Mouse (Mus musculus): ENCODE data around the gene Umad1.

Gene Umad1

DNA sequence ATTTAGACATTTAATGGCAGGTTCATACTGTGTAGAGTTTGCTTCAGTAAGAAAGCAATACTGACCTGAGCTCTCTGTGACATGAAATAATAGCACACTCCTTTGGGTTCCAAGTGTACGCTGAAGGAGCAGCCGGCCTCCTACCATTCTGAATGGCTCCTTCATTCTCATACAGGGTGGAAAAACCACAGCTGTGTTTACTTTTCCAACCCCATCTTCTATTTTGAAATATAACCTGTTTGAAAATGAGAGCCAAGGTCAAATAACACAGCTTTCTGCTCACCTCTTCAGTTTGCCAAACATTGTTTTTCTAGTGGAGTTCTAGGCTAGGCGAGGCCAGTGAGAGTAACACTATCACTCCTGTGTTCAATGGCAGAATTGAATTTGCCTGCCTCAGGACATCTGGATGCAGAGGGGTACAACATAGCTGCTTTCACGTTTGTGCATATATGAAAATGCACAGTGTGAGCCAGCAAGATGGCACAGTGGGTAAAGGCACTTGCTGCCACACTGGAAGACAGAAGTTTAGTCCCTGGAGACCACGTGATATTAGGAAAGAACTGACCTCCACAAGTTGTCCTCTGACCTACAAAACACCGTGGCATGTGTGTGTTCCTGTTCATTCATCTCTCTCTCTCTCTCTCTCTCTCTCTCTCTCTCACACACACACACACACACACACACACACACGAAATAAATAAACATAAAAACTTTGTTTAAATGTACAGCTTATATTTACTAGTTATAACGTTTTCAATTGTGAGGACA is 157.9 kb downstream of the Umad1 start:
- no peak for DNase-seq (ENCODE audit: low spot score in 2 of 2)

DNA sequence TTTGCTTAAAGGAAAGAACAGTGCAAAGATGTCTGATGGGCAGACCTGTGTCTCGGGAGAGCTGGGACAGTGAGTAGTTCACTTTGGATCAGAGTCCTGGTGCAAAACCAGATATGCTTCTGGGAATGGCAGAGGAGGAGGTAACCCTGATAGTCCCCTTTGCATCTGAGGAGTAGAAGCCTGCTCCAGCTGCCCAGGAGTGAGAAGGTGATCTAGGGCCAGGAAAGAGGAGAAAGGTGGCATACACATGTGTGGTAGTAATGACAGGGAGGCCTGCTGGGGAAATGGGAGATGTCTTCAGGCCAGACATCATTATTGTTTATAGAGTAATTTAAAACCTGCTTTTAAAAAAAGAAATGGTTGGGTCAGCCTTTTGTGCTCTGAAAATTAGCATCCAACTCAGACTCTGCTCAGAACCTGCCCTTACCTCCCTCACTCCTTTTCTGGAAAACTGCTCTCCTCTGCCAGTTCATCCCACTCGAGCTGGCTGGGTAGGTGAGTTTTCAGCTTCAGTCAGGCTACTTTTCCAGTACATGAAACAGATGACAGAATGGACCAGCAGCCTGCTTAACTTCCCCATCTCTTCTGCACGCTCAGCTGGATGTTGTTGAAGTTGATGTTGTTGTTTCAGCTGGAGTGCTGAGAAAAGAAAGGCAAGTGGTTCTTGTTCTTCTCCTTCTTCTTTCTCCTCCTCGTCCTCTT is 160.5 kb downstream of the Umad1 start:
- DNase-seq (ENCODE audit: low spot score in 2 of 2) = no peak

DNA sequence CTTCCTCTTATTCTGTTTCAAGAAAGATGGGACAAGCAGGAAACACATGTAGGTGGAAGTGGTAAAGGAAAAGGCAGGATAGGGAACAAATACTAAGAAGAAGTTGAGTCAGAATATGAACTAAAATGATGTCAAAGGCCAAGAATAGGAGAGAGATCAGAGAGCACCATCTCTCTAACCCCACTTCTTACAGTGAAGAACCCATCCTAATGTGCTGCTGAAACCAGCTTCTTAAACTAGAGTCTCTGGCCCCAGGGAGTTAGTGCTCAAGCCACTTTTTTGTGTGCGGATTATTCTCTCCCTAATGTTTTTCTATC is 161.1 kb downstream of the Umad1 start:
- no peak for DNase-seq (ENCODE audit: low spot score in 2 of 2)

DNA sequence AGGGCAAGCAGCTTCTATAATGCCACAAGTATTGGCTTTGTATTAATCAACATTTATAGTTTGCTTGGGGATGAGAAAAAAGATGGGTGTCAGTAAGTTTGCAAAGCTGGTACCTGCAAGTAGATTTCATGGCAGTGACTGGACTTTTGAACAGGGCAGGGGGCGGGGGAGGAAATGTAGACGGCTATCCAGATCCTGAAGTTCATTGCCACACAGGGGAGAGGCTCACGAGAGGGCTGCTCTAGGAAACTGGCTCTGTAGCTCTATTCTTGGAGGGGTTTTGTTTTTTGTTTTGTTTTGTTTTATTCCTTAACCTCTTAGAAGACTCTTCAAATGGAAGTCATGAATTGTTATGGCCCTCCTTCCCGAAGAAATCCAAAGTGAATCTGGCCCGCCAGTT is 162.3 kb downstream of the Umad1 start:
- DNase-seq (ENCODE audit: low spot score in 2 of 2) = no peak

DNA sequence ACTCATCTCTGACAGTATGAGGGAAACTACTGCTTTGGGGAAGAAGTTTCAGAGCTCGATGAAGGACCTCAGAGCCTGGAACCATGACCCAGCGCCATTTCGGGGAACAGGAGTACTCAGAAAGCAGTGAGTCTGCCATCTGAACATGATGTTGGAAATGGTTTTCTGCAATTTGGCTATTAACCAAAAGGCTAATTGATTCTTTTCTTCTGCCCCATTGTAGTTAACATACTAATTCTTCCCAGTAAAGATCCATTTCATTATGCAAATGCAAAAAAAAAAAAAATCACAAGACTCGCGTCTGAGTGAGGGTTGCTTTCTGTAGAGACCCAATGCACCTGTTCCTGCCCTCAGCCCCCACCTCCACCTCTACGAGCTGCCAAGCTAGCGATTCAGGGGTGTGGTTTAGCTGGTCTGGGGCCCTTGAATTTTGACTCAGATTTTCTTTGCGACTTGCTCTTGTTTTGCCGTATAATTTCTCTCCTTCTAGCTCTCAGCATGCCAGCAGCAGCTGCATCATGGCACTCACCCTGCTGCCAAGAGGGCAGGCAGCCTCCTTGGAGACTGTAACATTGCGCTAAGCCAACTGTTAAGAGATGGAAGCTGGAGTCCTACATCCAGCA is 163.0 kb downstream of the Umad1 start:
- DNase-seq (ENCODE audit: low spot score in 2 of 2) = peak; percentile 21 to 39

DNA sequence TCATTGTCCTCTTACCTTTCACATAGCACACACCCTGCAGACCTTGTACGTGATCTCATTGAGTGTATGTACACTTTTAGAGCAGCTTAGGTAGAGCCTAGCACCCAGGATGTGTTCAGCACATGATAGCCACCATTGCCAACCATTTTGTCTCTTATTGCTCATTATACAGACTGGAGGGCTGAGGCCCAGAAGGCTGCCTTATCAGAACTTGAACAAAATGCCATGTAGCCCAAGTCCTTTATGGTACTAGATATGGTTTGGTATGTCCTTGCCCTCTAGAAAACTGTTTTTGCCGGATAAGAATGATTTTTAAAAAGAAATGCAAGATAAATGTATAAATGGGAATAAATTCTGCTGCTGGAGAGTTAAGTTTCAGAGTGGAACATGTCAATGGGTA is 164.1 kb downstream of the Umad1 start:
- DNase-seq (ENCODE audit: low spot score in 2 of 2) = no peak

DNA sequence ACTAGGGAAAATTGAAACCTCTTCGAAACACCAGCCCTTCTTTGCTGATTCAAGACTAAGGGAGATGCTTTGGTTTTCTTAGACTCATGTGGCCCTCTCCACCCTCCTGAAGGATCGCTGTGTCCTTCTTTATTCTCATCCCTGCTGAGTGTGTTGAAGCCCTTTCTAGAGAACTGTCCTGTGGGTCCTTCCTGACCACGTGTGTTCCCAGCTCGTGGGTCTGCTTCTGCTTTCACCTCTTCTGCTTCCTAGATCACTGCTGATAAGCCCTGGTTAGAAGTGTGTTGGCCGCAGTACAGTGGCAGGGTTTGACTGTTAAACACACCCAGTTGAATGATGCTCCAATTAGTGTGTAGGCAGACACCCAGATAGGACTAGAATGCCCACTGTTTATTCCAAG is 168.6 kb downstream of the Umad1 start:
- DNase-seq (ENCODE audit: low spot score in 2 of 2) = no peak

DNA sequence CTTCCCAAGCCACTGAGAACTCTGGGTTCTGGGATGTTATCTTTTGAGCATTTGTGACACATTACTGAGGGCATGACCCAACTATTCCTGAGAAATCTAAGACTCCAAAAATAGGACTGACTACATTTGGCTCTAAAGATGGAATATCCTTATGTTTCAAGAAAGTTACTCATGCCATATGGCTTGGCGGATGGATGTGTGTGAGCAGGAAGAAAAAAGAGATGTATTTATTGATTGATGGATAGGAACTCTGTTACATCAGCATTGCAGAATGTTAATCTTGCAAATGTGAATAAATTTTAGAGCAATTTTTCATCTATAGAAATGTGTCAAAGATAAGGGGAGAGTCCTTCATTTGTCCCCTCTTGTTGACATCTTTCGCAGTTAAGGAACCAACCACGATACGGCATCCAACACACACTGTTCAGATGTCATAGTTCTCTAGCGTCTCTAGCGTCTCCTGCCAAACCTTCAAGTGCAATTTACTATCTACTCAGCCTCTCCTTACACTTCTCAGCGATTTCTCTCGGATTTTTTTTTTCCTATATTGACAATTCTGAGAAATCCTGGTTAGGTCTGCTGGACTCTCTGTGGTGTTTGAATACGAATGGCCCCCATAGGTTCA is 171.6 kb downstream of the Umad1 start:
- peak in 1 of 2 experiments; percentile 48 for DNase-seq (ENCODE audit: low spot score in 2 of 2)

DNA sequence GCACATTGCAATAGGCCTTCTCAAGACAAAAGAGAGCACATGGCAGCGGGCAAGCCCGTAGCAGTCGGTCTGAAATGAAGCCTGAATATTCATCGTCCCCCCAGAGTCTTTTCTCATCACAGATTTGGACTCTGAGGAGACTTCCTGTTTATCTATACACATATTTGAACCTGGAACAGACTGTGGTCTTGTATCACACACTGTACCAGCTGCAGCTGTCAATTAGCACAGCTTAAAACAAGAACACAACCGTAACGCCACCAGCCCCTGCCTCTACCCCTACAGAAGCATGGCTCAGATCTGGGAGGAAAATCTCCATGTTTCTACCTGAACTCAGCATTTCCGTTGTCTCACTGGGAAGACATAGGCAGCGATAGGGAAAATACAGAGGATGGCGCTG is 174.1 kb downstream of the Umad1 start:
- DNase-seq (ENCODE audit: low spot score in 2 of 2) = no peak

DNA sequence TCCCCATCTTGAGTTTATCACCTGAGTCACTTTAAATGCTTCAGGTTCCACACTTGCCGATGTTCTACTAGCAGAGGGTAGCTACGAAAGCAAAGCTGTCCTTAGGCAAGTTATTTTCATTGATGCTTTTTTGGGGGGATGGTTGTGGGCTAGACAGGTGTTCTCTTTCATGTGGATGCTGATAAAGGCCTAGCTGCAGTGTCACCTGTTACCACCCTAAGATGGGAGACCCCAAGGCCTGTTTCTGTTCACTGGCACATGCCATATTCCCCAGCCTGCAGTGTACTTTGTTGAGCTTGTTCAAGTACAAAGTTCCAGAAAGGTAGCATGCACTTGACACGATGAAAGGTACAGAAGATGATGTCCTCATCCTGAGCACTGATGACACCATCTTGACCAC is 178.8 kb downstream of the Umad1 start:
- DNase-seq (ENCODE audit: low spot score in 2 of 2) = no peak

DNA sequence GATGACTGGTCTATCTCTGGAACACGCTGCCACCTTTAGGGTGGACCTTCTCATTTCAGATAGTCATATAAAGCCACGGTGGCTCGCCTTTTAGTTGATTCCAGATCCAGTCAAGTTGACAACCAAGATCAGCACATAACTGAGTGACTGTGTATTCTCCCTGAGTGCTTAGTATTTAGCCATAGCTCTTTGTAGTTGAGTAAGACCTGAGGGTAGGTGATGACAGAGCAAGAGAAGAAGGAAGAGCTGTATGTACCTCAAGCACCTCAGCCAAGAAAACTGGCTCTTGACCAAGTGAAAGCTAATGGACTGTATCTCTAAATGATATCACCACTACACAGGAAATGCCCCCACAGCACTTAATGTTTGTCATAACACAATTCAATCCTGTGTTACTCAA is 182.7 kb downstream of the Umad1 start:
- DNase-seq (ENCODE audit: low spot score in 2 of 2) = no peak

DNA sequence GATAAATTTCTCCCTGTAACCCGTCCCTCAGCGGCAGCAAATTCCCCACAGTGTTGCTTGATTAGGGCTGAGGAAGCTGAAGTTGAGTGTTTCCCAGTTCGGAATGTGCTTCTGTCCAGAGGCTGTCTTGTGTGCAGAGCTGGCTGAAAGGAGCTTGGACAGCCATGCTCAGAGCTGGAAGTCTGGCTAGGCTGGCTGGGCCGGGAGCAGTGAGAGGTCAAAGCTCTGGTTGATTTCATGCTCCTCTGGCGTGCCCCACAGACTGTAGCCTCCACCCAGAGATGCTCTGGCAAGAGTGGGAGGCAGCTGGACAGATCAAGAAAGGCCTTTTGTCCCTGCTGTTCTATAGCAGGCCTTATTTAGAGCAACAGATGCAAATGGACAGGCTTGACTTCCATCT is 187.7 kb downstream of the Umad1 start:
- peak in 1 of 2 experiments; percentile 30 for DNase-seq (ENCODE audit: low spot score in 2 of 2)

DNA sequence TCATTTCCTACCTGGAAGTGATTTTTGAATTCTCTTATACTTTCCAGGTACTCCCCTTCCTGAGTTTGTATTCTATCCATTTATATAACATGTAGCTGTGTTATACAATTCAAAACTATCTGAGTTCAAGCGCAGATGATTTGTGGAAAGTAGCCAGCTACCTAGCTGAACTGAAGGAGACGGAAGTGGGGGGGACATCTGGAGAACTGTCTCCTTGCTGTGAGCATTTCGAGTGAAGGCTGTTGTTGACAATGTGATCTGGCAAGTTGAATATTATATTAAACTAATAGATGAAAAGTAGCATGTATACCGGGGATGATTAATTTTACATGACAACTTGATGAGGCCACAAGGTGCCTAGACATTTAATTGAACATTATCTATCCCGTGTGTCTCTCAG is 196.5 kb downstream of the Umad1 start:
- DNase-seq (ENCODE audit: low spot score in 2 of 2) = no peak

DNA sequence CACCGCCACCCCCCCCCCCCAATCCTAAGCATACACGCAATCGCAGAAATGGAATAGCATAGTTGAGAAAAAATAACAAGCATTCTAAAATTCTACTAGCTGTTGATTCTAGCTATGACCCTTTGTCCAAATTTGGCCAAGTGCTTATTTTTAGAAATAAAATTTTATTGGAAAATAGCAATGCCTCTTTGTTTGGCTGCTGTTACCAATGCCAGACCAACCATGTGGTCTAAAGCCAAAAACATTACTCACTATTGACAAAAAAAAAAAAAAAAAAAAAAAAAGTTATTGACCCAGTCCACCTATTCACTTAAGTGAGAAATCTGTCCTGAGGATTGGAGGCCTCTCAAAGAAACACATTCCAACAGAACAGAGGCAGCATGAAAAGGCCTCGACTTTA is 199.5 kb downstream of the Umad1 start:
- no peak for DNase-seq (ENCODE audit: low spot score in 2 of 2)

DNA sequence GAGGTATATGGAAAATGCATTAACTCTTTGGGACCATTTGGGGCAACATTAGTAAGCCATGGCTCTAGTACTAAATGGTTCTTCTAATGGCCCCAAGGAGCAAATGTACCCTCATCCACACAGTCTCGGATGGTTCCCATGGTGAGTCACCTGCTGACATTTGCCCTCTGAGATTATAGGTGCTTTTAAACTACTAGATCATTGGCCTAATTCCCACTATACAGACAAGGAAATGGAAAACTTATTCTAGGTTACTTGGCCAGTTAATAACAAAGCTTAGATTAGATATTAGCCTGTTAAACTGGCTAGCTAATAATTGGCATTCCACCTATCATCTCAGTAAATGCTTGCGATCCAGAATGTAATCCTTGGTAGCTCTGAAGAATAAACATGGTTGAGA is 203.4 kb downstream of the Umad1 start:
- DNase-seq (ENCODE audit: low spot score in 2 of 2) = no peak

DNA sequence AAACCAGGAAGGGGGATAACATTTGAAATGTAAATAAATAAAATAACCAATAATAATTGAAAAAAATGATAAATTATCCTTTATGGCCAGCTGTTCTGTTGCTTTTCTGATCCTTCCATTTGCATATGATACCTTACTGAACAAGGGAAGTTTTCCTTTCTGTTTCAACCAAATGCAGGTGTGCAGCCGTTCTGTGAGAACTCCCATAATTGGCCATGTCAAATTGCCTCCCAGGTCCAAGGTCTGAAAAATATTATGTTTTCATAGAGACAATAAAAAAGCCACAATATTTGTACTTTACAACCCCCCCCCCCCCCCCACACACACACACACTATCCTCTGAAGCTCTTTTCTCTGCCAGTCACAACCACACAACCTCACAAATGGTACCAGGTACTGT is 206.3 kb downstream of the Umad1 start:
- DNase-seq (ENCODE audit: low spot score in 2 of 2) = no peak

DNA sequence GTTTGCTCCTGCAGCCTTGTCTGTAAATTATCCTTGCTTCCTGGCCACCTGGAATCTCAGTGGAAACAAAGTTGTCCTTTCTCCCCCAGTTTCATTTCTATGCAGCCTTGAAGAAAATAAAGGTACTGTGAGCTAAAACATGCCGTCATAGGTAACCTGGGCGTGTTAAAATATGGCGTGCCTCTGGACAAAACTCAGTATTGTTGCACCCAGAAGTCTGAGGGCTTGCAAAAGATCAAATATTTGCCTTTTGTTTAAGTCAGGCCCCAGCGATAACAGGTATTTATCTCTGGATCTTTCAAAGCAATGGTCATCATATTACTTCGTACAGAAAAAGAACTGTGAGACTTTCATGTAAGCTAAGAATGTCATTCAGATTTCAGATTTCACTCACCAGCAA is 206.9 kb downstream of the Umad1 start:
- no peak for DNase-seq (ENCODE audit: low spot score in 2 of 2)

DNA sequence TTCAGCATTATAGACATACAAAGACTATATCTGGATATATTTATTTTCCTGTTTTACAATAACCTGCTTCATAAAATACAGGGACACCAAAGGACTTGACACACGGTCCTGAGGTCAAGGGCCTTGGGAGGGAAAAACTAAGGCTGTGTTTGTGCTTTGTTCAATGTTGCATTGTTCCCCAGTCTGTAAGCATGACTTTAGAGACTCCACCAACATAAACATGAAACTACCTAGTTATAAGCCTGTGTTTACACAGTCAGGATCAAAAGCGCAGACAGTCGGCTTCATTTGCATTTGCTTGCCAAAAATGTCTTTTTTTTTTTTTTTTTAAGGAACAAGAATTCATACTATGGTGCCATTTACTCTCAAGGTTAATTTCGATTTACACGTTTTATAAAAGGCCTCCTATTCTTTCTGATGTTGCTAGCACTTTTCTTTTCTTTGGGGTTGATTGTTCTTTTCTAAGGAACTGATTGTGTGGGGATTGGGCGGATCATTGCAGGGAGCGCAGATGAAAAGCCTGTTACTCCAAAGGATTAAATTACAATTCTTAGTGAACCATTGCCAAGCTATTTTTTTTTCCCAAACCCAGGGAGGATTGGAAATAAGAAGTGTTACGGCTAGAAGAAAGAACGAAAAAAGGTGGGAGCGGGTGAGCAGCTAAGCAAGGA is 208.7 kb downstream of the Umad1 start:
- no peak for DNase-seq (ENCODE audit: low spot score in 2 of 2)

DNA sequence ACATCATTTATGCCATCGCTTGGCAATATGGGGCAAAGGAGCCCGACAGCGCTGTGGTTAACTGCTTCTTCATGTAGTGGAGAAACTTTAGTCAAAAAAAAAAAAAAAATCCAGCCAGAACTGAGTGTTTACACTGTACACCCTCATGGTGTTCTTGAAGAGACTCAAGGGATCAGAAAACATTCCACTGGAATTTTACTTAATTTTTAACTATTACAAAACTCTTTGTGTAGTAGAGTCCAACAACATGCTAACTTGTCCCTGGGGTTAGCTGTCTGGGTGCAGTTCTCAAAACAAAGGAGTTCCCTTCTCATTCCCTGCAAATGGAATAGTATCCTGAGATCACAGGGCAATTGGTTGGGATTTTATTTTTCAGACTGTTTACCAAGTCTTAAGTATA is 210.8 kb downstream of the Umad1 start:
- DNase-seq (ENCODE audit: low spot score in 2 of 2) = no peak

DNA sequence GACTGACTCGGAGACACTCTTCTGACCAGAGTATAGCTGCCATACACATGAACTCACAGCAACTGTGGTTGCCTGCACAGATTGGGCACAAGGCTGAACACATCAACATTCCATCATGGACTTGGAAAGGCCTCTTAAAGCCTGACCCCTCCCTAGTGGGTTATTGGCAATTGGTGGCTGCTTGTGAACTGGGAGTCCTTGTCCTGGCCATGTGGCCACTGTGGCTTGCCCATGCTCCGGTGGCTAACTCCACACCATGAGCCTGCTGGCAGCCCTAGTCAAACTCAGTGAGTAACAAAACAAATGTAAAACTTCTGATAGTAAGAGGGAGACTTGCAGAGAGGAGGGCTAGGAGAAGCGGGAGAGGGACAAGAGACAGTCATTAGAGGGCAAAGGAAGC is 213.0 kb downstream of the Umad1 start:
- no peak for DNase-seq (ENCODE audit: low spot score in 2 of 2)

DNA sequence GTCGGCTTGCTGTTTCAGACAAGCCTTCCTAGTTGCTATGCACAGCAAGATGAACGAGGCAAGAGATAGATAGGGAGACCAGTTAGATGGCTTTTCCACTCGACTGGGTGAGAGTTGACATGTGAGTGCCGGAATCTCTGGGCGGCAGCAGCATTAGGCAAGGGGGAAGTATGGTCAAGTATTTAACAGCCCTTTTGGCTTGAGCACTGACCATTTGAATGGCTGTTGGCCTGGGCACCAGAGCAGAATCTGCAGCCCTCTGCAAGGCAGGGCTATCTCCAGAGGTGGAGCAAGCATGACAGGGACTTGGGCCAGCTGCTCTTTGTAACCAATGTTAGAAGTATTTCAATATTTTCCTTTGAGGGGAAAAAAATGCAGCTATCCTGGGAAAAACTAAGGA is 213.8 kb downstream of the Umad1 start:
- DNase-seq (ENCODE audit: low spot score in 2 of 2) = no peak

DNA sequence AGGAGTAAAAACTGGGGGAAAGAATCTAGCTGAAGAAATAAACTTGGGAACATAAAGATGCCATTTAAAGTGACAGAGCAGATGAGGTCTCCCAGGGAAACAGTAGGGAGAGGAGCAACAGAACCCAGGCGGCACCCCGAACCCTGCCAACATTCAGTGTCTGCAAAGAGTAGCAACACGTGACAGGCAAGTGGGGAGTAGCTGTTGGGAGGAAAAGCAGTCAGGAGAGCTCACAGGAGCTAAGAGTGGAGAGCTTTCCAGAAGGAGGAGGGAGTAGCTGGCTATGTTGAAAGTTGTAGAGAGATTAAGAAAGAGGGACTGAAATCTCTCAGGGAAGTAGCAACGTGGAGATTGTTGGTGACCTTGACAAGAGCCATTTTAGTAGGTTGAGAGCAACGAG is 214.4 kb downstream of the Umad1 start:
- DNase-seq (ENCODE audit: low spot score in 2 of 2) = peak in 1 of 2 experiments; percentile 16

Measured in frontal cortex, postnatal 36 days (tissue).